Mouse (Mus musculus): Measurements from ENCODE around the gene Ankrd39.
"Not testable (repeated sequence)": the region's sequence is repeated elsewhere in the genome, so short reads cannot be mapped to it uniquely, and the experiment has no call there.

Ankrd39 gene

DNA sequence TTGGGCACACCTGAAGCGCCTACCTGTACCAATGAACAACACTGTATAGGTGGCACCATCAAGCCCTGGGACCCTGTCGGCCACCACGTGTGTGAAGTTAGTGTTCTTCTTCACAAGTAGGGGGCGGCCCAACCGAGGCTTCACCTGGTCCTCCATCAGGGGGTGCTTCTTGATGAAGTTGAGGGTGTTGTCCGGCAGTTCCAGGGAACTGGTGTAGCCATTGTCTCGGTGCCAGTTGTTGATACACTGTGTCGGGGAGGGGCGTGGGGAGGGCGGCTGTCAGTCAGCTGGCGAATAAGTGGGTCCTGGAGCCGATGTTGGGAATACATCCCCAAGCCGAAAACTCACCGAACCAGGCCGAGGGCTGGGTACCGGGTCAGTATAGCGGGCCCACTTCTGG, 4.7 kb upstream of the Ankrd39 start:
- no peak for DNase-seq (ENCODE audit: low spot score)

DNA sequence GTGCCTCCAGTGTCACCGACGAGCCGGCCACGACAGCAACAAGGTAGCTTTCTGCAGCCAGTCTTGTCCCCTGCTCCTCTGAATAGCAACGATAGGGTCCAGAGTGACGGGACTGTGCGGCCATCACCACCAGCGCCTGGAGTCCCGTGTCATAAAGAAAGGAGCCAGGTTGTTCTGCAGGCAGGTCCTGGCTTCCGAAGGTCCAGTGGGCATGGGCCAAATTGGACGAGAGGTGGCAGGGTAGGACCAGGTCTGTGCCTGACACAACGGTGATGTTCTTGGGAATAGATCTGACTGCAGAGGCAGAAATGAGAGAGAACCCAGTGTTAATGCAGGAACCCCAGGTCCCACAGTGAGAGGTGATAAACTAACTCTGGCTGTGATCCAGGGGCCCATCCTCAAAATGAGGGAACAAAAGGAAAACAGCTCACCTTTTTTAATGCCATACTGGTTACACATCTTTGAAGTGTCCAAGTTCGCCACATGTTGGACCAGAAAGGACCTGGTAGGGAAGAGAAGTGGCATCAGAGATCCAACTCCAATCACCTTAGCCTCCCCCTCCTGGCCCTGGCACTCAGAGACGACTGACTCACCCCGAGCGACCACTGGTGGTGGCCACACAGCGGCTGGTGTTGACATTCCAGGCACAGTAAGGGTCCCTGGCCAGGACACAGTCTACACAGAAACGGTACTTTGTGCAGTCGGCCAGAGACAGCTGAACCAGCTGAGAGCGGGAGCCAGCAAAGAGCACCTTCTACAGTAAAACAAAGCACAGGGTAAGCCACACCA, 3.0 kb upstream of the Ankrd39 start:
- no peak for DNase-seq (ENCODE audit: low spot score)

DNA sequence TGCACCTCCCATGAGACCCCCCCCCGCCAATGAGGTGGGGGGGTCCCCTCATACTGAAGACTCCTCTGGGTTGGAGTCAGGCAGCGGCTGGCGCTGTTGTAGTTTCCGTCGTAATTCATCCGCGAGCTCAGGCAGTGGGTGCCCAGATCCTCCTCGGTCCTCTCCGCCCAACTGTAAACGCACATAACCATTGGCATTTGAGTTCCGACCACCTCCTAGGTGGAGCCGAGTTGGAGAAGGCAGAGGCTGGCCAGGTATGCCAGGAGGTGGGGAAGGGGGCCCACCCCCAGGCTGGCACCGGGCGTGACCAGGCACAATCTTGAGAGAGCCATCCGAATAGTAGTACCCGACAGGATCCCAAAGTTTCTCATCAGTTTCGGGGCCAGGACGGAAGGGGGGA, 2.2 kb upstream of the Ankrd39 start:
- DNase-seq (ENCODE audit: low spot score), result no peak

DNA sequence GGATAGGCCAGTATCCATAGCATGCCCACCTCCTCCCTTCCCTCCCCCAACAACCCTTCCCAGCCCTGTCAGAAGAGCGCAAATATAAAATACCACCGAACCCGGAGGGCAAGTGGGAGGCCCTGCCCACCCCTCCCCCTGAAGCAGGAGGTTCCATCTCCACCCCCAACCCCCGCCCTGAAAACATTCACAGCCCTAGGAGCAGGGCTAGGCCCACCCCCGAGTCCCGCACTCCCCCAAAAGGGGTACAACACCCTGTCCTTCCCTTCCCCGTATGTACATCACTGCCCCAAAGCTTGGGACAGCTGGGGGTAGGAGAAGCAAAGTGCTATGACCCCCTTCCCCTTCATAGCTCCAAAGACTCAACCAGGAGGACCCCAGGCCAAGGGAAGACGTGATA, 1.5 kb upstream of the Ankrd39 start:
- no peak for DNase-seq (ENCODE audit: low spot score)

DNA sequence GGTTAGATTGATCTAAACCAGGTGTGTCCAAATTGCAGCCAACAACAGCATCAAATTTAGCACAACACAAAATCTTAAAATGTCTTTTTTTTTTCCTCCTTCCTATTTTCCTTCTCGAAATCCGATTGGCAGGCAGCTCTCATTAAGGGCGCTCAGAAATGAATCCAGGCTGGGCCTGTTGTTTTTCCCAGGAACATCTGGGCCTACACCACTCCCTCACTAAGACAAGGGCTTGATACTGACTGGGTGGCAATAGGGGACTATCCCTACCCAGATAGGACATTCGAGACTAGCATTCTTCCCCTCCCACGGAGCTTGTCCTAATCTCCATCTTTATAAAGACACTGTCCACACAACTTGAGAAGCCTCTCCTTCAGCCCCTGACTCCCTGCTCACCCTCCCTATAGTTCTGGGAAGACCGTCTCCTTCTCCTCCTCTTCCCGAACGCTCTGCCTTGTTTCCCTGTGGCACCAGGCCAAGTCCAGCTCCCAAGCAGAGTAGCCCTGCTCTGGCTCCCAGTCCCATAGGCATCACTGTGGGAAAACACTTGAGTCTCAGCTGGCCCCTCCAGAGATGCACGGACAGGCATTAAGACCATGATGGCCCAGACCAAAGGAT, 845 bp upstream of the Ankrd39 start:
- no peak for DNase-seq (ENCODE audit: low spot score)

DNA sequence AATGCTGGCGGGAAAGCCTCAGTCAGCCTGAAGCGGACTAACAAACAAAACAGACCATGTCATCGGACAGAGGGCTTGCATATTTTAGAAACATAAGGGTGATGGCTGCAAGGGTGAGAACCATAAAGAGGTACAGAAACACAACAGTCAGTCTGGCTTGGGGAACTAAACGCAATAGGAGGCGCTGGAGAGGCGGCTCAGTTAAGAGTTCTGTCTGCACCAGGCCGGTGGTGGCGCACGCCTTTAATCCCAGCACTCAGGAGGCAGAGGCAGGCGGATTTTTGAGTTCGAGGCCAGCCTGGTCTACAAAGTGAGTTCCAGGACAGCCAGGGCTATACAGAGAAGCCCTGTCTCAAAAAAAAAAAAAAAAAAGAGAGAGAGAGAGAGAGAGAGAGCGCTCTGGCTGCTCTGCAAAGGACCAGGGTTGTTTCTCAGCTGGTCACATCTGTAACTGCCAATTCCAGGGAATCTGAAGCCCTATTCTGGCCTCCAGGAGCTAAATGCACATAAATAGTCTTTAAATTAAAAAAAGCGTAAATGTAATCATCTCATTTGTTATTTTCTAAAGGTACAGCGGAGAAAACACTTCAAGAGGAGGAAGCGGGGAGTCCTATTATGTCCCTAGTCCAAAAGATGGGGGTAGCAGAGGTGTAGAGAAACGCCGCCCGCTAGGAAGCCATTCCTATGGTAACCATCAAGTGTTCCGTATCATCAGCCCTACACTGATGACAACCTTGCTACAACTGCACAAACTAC, 1.2 kb downstream of the Ankrd39 start:
- no peak for DNase-seq (ENCODE audit: low spot score)

DNA sequence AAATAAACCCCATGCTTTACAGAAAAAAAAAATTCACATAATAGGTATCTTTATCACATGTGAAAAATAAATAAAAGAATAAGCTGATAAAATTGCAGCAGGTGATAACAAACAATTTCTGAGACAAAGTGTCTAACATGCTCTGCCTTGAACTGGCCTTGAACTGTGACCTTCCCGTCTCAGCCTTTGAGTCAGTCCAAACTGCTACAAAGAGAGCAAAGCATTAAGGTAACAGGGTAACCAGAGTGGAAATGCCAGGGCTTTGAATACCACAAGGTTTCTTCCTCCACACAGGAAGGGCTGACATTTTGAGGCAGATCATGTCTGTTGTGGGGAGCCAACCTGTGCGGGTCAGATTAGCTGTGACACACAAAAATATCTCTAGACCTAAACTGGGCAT, 1.9 kb downstream of the Ankrd39 start:
- DNase-seq (ENCODE audit: low spot score), result no peak

DNA sequence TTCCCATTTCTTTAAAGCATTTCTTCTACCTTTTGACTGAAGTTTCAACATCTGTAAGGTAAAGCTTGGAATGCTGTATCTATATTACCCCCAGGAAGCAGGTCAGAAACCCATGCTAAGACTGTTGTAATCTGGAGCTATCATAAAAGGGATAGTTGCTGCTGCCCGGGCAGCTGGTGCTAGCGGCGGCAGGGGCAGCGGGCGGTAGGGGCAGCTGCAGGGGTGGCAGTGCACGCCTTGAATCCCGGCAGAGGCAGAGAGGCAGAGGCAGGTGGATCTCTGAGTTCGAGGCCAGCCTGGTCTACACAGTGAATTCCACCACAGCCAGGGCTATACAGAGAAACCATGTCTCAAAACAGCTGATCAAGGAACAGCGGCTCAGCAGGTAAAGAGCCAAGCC, 4.3 kb downstream of the Ankrd39 start:
- no peak for DNase-seq (ENCODE audit: low spot score)

DNA sequence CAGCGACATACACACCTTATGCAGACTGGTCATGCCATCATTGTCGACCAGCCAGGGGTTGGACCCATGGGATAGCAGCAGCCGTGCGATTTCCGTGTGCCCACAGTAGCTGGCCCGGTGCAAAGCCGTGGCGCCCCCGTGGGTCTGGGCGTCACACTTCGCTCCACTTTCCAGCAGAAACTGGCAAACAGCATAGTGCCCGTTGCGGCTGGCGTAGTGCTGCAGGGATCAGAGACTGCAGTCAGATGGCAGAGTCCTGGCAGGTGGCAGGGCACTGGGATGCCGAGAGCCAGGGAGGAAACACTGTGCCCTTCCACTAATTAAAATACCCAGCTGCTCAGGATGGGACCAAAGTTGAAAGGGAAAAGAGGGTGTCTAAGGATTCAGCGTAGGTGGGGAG, 5.4 kb downstream of the Ankrd39 start:
- DNase-seq (ENCODE audit: low spot score), result no peak

DNA sequence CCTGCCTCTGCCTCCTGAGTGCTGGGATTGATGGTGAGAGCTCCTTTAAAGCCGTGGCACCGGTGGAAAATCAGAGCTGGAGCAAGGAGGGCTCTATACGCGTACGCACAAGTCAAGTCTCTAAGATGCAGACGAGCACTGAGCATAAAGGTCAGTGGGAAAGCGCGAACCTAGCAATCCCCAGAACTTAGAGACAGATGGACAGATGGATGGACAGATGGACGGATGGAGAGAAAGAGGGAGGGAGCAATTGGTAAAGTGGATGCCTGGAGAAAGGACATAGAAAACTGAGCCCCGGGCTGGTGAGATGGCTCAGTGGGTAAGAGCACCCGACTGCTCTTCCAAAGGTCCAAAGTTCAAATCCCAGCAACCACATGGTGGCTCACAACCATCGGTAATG, 6.4 kb downstream of the Ankrd39 start:
- DNase-seq (ENCODE audit: low spot score), result no peak

DNA sequence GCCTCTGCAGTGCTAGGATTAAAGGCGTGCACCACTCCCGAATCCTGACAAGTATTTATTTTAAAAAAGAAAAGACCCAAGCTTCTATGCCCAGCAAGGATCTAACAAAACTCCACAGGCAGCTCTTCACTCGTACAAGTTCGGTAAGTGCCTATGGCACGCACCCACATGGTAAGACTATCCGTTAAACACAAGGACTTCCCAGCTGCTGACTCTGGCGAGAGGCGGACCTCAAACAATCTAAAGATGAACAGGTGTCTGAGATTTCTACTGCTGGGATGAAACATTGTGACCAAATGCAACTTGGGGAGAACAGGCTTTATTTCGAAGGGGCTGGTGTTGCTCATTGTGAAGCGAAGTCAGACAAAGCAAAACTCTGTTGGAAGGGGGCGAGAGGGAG, 7.1 kb downstream of the Ankrd39 start:
- no peak for DNase-seq (ENCODE audit: low spot score)

DNA sequence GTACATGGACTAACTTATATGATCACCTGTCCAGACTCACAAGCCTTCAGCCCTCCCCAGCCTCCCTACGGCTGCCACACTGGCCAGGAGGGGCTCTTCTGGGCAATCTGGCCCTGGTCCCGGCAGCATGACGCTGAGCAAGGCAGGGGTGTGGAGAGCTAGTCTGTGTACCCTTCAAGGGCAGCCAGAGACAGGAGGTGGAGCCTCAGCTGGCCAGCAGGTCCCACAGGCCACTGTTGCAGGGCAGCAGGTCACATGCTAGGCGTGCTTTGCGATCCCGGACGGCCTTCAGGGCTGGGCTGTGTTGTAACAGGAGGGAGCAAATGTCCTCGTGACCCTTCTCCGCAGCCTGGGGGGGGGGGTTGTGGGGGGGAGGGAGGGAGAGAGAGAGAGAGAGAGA, 8.1 kb downstream of the Ankrd39 start, which contains the start of gene Gm42417:
Gene Gm42417 (minus strand): TSS at position 244 of the 400 bp plus-strand sequence.
- DNase-seq (ENCODE audit: low spot score), result no peak

DNA sequence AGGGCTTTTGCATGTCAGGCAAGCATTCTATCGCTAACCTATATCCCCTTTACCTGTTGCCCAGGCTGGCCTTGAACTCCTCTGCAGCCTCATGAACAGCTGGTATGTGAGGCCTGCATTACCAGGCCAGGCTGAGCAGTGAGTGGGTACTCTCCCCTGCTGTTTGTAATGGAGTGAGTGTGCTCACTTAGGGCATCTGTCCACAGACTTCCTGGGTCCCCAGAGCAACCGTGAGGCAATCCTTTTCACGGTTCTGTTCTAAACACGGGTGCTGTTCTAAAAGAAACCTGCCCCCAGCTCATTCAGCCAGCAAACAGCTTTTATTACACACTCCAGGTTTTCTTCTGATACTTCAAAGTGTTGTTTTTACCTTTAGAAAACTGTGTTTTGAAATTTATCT, 8.5 kb downstream of the Ankrd39 start:
- DNase-seq (ENCODE audit: low spot score), result no peak

DNA sequence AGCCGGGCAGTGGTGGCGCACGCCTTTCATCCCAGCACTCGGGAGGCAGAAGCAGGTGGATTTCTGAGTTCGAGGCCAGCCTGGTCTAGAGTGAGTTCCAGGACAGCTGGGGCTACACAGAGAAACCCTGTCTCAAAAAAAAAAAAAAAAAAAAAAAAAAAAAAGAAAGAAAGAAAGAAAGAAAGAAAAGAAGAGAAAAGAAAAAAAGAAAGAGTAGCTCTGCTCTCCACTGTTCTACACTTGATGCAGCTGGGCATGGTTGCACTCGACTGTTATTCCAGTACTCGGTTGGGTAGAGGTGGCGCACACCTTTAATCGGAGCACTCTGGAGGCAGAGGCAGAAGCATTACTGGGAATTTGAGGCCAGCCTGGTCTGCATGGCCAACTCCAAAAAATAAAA, 10.5 kb downstream of the Ankrd39 start, which contains the start of gene Ankrd23:
Gene Ankrd23 (minus strand): TSS at position 101 of the 400 bp plus-strand sequence.
- DNase-seq (ENCODE audit: low spot score), result not testable (repeated sequence)

DNA sequence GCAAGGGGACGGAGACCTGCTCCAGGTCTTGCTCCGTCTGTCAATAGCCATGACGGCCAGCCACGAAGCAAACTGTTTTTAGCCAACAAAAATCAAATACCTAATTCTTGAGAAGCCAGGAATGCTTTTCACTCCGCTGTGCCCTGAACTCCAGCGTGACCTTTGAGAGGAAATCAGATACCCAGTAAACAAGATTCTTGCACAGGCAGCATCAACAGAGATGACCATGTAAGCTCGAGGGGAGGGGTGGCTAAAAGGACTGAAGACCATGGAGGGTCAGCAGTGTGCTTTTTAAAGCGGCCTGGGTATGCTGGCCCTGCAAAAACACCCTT, 10.9 kb downstream of the Ankrd39 start:
- DNase-seq (ENCODE audit: low spot score), result no peak

DNA sequence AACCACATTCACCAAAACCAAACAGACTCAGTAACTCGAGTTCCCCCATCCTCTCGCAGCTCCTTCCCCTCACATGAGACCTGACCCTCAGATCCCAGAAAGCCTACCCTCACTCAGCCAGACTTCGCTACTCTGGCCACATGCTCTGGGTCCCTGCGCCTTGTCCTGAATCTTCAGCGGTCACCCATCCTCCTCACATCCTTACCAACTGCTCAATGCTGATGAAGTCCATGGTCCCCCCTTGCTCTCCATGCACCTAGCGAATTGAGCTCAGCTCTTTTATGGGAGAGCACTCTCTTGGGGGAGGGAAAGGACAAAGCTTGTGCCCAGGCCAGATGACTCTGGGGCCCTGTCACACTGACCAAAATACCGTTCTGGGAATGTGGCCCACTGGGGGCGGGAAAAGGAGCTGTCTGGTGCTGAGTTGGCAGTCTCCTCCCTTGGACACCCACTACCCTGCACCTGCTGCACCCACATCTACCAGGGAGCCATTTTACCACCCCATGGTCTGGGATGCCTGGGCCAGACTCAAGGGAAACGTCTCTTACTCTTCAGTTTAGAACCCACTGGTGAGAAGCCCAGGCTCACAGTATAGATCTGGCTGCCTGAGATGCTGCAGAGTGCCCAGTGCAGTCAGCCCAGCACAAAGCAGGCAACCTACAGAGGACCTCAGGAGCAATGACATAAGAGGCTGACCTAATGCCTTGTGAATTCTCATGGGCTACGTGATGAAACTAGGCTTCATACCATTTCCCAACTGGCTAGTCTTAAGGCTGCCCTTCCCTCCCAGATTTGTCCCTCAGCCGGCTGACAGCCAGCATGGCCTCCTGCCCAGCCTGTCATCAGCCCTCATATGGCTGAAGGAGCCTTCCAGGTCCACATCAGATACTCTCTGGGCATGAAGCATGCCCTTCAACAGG, 11.5 kb downstream of the Ankrd39 start:
- no peak for DNase-seq (ENCODE audit: low spot score)

DNA sequence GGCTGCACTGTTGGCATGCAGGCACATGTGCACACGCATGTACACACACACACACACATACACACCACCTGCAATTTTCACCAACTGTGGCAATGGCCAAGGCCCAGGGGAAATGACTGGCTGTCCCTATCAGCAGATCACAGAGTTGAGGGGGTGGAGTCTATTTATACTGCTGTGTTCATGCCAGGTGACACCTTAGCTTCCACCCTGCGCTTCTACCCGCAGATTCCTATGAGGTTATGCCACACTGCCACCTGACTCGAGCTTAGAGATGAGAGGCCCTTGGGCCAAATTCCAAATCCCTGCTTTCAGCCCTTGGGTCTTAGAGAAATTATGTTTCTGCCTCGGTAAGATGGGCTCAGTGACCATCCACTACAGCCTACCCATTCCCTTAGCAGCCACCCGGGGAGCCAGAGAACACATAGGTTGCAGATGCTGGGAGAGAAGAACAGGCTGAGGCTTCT, 12.6 kb downstream of the Ankrd39 start:
- no peak for DNase-seq (ENCODE audit: low spot score)

DNA sequence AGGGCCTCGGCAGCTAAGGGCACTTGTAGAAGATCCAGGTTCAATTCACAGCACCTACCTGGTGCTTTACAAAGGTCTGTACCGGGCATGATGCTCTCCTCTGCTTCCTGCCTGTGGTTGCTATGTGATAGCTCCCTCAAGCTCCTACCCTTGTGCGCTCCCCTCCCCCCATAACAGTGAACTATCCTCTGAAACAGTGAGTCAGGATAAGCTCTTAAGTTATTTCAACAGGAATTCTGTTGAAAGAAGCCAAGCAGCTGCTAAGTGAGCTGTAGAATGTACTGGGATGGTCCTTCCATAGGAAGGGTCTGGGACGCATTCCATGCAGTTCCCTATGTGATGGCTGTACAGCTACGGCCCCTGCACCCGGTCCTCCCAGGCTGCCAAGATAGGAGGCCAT, 13.7 kb downstream of the Ankrd39 start:
- no peak for DNase-seq (ENCODE audit: low spot score)

DNA sequence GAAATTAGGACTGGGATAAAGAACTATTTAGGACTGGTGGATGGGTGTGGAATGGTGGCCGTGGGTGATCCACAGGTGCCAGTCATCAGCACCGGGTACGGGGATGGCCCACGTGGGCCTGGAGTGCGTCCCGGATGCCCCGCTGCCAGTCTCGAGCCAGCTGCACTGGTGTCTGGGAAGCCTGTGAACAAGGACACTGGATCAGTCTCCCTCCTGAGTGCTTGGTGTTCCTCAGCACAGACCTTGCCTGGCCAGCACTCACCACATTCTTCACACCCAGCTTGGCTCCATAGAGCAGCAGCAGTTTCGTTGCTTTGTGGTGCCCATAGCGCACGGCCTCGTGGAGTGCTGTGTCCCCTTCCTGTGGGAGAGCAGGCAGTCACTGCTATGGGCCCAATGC, 15.8 kb downstream of the Ankrd39 start:
- no peak for DNase-seq (ENCODE audit: low spot score)

DNA sequence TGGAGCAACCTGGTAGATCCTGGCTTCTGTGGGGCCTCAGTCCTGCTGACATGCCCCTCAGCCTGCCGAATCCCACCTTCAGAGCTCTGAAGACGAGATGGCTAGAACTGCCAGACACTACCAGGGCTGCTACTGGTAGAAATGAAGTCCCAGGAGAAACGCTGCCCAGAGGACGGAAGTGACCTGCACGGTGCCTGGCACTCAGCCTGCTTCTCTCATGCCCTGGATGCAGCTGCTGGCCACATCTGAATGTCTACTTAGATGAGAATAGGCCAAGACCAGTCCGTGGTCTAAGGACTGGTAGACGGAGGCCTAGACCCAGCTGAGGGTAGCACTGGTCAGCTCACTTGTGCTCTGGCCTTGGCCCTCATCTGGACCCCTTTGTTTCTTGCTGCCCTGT, 16.3 kb downstream of the Ankrd39 start:
- no peak for DNase-seq (ENCODE audit: low spot score)

DNA sequence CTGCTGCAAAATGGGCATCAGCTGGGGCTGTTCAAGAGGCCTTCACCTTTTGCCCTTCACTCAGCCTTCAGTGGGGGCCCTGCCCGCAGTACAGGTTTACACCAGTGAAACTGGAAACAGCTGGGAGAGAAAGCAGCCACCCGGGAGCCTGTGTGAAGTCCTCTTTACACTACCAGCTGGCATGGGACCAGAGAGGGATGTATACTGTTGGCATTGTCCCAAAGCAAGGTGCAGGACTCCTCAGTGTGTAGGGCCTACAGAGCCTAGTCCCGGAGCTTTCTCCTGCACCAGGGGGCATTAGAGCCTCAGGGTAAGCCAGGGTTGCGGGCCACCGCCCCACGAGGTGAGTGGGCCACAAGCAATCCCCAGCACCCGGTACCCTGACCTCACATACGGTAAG, 16.8 kb downstream of the Ankrd39 start:
- DNase-seq (ENCODE audit: low spot score), result no peak

DNA sequence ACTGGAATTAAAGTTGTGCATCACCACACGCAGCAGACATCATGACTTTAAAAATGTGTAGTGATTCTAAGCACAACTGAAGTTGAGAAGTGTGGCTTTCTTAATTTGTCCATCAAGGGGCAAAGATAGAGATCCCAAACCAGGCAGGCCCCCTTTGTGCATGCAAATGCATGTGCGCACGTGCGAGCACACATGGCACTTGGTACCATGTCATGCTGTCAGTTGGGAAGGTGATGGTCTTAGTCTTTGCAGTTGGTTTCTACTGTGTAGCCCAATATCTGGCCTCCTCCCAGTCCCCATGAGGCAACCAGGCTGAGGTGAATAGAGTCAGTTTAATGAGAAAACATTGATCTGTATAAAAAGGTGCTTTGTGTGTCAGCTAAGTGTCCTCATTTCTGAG, 17.4 kb downstream of the Ankrd39 start:
- no peak for DNase-seq (ENCODE audit: low spot score)

Measured in layer of hippocampus, adult 11-12 months (tissue).